Mouse (Mus musculus): ENCODE results near the gene Nrsn1.
"Not testable (repeated sequence)": the region's sequence is repeated elsewhere in the genome, so short reads cannot be mapped to it uniquely, and the experiment has no call there.

Gene Nrsn1

DNA sequence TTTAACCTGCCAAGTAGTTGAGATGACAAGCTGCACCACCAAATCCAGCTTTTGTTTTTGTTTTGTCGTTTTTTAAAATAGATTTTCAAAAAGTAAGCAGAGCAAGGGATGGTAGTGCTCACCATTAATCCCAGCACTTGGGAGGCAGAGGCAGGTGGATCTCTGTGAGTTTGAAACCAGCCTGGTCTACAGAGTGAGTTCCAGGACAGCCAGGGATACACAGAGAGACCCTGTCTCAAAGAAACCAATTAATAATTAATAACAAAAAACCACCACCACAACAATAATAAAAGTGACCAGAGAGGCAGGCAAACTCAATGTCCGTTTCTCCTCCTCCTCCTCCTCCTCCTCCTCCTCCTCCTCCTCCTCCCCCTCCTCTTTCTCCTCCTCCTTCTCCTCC, at the start of gene Nrsn1:
Gene Nrsn1 (minus strand): TSS at position 101 of the 400 bp plus-strand sequence.
- not testable (repeated sequence) for DNase-seq (ENCODE audit: low spot score)

DNA sequence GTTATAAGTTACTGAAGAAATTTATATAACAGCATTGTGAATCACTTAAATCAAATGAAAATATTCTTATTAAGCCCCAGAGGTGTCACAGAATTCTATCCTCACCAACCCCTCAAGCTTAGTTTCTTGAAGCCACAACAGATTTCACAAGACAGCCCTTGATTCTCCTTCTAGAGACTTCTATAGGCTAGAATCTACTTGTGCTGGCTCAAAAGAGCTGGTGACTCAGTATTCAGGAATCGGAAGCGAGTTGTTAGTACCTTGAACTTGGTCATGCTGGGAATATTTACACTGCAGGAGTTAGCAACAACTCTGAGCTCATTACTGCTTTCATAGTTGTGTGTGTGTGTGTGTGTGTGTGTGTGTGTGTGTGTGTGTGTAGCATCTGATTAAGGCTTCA, 41.8 kb upstream of the Nrsn1 start:
- DNase-seq (ENCODE audit: low spot score), result no peak

DNA sequence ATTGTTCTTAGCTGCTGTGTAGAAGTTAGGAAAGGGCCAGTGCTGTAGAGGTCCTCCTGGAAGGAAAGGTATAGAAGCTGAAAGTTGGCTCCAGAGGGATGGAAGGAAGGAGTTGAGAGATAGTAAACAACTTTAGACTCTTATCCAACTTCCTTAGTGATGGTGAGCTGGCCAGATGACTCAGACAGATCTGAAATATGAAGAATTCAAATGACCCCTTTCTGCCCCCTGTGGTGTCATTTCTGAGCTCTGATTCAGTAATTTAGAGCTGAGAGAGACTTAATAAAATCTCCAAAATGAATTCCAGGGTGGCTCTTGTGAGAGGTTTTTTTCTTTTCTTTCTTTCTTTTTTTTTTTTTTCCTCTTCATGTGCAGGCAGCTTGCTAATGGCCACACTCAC, 39.8 kb upstream of the Nrsn1 start:
- DNase-seq (ENCODE audit: low spot score), result no peak

DNA sequence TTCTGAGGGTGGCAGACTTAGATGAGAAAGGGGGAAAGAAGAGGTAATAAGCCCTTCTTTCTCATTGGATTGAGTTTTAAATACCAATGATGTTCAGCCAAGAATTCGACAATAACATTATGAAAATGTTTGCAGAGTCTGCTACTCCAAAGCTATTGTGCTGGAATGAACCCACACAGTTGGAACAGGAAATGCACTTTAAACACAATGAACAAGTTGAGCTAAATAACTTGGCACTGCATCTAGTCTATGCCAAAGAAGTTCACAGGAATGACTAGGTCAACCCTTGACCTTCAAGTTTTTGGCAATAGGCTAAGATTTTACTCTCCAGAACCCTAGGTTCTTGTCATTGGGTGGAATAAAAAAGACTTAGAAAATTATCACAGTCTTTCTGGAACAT, 18.4 kb upstream of the Nrsn1 start:
- no peak for DNase-seq (ENCODE audit: low spot score)

DNA sequence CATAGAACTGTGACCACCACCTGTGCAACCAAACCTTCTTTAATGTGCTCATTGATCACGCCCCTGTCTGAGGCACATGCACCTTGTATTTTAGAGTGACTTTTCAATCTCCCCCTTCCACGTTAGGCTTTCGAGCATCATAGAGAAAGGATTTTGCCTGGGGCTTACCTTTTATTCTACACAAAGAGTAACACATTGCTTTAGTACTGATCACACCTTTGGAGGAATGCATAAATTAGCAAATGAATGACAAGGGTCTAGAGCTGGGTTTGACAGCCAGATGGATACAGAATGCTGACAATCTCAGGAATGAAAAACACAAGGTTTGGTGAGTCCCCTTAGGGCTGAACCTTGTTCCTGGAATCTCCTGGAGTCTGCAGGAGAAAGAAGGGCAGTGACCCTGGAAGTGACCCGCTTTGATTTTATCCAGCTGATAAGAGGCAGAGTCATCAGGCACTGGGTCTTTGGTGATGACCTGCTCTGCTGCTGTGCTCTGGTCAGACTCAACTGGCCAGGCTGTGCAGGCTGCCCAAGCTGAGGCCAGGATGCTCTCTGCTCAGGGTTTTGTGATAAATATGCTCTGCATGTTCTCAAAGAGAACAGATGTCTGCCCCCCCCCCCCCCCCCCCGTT, 4.7 kb upstream of the Nrsn1 start:
- no peak for DNase-seq (ENCODE audit: low spot score)

DNA sequence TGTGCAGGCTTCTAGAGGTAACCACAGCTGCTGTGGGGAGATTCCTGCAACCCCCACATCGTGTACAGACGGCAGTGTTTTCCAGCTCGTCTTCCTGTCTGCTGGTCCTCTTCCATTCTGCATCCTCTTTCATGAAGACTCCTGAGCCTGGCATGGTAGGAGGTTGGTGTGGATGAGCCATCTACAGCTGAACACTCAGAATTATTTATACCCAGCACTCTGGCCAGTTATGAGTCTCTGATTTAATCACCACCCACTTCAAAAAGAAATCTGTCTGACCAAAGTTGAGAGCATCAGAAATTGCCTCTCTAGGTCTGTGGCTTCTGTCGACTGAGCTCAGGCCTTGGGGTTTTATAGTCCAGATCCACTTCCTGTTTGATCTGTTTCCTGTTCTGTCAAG, 1.9 kb upstream of the Nrsn1 start:
- no peak for DNase-seq (ENCODE audit: low spot score)

DNA sequence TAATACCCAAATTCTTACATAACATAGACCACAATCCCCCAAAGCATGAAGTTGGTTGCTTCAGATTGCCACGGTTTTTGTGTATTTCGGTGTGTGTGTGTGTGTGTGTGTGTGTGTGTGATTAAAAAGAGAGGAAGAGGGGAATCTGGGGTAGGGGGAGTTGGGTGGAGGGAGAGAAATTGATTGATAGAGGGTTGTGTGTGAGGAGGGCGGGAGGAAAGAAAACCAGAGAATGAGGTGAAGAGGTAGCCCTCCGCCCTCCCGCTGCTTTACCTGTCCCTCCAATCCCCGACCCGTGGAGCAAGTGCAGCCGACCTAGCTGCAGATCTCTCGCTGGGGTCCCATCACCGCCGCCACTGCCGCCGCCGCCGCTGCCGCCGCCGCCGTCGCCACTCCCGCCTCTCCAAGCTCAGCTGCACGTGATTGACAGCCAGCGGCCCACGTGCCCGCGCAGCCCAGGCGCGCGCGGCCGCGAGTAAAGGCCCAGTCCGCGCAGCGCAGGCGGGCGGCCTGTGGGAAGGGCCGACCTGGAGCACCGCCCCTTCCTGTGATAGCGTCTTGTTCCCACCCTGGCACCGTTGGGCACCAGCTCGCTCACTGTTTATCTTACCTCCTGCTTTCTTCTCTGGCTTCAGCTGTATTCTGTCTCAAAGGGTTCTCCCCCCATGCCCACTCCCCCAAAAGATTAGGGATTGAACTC, 583 bp downstream of the Nrsn1 start:
- DNase-seq (ENCODE audit: low spot score), result no peak

DNA sequence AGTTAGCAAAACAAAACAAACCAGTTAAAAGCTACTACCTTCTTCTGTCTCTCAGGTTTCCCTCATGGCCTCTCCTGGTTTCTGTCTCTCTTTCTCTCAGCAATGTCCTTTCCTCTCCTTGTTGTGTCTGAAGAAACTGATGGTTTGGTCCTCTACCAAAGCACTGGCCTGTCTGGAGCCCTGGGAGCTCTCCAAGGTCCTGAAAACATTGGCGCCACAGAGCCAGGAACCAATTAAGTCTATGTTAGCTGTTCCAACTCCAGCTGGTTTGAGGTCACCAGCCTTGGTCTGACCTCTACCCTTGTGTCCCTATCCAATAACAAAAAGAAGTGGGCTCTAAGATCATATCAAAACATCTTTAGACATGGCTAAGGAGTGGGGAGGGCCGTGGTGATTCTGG, 1.3 kb downstream of the Nrsn1 start:
- no peak for DNase-seq (ENCODE audit: low spot score)

DNA sequence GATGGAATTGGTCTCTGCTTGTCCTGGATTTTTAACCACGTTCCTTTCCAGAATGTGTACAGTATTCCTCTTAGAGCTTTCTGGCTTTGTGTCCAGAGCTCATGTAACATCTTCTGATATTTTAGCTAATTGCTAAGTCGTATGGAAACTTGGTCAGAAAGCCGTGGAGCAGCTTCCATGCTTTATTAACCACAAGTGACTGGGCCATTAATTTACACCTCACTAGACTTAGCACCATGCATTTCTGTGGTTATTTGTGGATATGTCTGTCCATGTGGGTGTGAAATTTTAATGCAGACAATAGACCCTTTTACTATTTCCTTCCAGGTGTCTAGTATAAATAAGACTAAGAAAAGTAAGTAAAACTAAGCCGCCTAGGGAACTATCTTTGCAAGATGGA, 7.6 kb downstream of the Nrsn1 start:
- DNase-seq (ENCODE audit: low spot score), result no peak

DNA sequence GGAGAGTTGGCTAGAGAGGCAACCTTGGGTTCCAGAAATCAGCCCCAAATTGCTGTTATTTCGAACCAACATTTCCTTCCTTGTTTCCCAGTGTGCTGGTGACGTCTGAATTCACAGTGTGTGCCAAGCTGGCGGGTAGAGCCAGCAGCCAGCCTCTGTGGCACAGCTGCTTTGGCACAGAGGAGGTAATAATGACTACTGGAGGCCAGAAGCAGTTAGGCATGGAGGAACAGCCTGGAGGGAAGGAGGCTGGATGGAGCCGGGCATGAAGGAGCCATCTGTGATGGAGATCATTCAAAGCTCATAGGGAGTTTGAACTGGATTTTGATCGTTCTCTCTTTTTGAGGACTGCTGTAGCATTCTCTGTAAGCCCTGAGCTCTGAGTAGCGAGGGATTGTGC, 12.7 kb downstream of the Nrsn1 start:
- DNase-seq (ENCODE audit: low spot score), result no peak

DNA sequence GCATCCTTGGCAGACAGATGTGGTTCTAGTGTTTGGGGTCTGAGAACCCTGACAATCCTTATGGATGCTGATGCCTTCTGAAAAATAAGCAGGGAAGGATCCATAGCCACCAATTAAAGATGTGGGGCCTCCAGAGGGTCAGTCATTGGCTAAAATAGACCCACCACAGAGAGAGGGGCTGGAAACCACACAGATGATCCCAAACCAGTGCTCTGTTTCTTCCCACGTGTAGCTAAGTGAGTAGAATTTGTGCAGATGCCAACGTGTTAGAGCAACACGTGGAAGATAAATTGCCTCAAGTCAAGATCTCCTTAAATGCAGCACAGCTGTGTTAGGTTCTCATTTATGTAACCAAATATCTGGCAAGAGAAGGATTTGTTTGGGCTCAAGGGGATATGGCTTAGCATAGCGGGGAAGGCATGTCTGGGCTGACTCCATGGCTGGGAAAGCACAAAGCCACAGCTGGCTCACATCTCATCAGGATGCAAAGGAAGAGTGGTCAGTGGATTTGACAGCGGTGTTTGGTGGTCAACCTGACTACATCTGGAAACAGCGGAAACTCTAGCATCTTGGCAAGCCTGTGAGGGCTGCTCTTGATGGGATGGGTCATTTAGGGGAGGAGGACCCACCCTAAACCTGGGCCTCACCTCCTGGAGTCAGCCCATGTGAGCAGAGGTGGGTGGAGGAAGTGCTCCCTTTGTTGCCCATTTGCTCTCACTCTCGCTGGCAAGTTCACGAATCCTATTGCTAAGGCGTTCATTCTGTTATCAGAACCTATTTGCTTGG, 15.6 kb downstream of the Nrsn1 start:
- DNase-seq (ENCODE audit: low spot score), result no peak

DNA sequence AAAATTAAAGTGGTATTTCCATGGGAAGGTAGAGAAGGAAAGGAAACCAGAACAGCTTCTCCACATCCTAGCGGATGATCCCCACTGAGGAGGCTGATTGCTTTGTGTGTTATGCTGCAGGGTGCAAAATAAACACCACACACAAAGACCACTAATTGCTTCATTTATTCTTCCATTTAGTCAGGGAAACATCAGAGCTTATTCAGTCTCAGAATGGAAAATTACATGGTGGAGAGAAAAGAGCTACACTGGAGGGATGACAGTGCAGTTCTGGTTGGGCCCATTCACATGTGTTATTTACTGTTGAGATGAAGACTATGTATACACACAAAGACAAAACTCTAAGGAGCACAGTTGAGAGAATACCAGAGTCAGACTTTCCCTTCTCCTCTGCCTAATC, 18.4 kb downstream of the Nrsn1 start:
- DNase-seq (ENCODE audit: low spot score), result no peak

DNA sequence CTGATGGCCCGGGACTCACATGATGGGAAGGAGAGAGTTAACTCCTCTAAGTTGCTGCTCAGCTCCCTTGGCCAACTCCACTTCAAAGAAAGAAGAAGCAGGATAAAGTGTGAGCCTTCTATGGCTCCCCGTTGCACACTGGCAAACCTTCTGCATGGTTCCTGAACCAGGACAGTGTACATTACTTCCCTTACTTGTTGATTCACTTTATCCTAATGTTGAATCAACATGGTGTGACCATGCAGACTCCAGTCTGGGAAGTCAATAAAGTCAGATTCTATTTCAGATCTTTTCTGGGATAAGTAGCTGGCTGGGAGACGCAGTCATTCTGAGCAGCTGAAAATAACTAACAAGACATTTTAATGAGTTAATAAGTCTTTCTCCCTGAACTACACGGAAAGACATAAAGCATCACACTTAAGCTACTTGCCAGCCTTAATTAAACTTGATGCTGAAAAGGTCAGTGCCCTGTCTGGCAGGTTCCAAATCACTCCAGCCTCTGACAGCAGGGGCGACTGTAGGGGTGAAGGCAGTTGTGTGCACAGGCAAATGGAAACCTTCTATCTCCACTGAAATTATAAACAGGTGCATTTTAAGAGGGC, 50.0 kb downstream of the Nrsn1 start:
- no peak for DNase-seq (ENCODE audit: low spot score)

DNA sequence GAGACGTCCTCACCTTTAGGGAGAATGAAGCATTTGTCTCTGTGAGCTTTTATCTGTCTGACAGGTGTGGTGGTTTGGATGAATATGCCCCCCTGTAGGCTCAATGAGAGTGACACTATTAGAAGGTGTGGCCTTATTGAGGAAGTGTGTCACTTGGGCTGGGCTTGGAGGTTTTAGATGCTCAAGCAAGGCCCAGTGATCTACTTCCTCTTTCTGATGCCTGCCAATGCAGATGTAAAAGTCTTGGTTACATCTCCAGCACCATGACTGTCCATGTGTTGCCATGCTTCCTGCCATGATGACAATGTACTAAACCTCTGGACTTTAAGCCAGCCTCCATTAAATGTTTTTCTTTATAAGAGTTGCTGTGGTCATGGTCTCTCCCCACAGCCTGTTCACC, 51.9 kb downstream of the Nrsn1 start:
- DNase-seq (ENCODE audit: low spot score), result no peak

DNA sequence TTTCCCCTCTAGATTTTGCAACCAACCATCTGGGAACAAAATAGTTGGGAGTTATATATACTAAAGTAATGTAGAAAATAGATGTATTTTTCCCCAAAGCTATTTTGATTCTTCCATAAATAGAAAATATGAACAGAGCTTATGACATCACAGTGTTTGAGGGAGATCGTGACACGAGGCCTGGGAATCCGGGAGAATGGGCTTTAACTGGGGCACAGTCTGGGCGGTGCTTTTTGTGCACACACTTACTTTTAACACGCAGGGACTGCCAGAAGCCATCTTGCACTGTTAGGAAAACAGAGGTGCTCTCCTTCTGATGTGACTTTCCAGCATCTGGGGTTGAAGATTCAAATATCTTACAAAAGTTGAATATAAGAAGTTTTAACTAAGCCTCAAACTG, 63.4 kb downstream of the Nrsn1 start:
- no peak for DNase-seq (ENCODE audit: low spot score)
